Mouse (Mus musculus) kidney, adult 9 months (tissue): Measurements from ENCODE around the gene Syndig1.

Experiments
- DNase-seq: peaks from one replicate; pipeline ENCODE4 v3.0.0; 2022

Syndig1 gene

GRCm38 (mm10) chr2:149887634-149888033 is 58.6 kb downstream of the Syndig1 start:
- DNase-seq, result no peak

- no peak for DNase-seq
These were observed 62.6 kb downstream of the Syndig1 start for GRCm38 (mm10) chr2:149891647-149892046.

- no peak for DNase-seq
These were observed 67.3 kb downstream of the Syndig1 start for GRCm38 (mm10) chr2:149896337-149896736.

GRCm38 (mm10) chr2:149899615-149900014 is 70.6 kb downstream of the Syndig1 start:
- no peak for DNase-seq

- no peak for DNase-seq
These were observed 71.6 kb downstream of the Syndig1 start for GRCm38 (mm10) chr2:149900606-149901005.

GRCm38 (mm10) chr2:149904405-149904804 is 75.4 kb downstream of the Syndig1 start:
- DNase-seq, result no peak

GRCm38 (mm10) chr2:149906694-149907093 is 77.7 kb downstream of the Syndig1 start:
- DNase-seq, result no peak

- no peak for DNase-seq
These were observed 88.2 kb downstream of the Syndig1 start for GRCm38 (mm10) chr2:149917162-149917561.

GRCm38 (mm10) chr2:149923561-149923960 is 94.5 kb downstream of the Syndig1 start:
- no peak for DNase-seq

- no peak for DNase-seq
These were observed 96.9 kb downstream of the Syndig1 start for GRCm38 (mm10) chr2:149925911-149926310.

- DNase-seq, result no peak
These were observed 98.0 kb downstream of the Syndig1 start for GRCm38 (mm10) chr2:149927001-149927400.

- DNase-seq, result no peak
These were observed 98.5 kb downstream of the Syndig1 start for GRCm38 (mm10) chr2:149927481-149927880.

- DNase-seq, result no peak
These were observed 101.0 kb downstream of the Syndig1 start for GRCm38 (mm10) chr2:149929986-149930385.

- DNase-seq, result no peak
These were observed 102.1 kb downstream of the Syndig1 start for GRCm38 (mm10) chr2:149931111-149931510.

GRCm38 (mm10) chr2:149932095-149932494 is 103.1 kb downstream of the Syndig1 start:
- no peak for DNase-seq

- no peak for DNase-seq
These were observed 104.4 kb downstream of the Syndig1 start for GRCm38 (mm10) chr2:149933247-149933898.

GRCm38 (mm10) chr2:149934139-149934538 is 105.1 kb downstream of the Syndig1 start:
- DNase-seq, result no peak

GRCm38 (mm10) chr2:149938829-149939228 is 109.8 kb downstream of the Syndig1 start:
- peak; percentile 58 for DNase-seq

GRCm38 (mm10) chr2:149939586-149939985 is 110.6 kb downstream of the Syndig1 start:
- no peak for DNase-seq

GRCm38 (mm10) chr2:149950641-149951040 is 121.6 kb downstream of the Syndig1 start:
- no peak for DNase-seq

- no peak for DNase-seq
These were observed 142.0 kb downstream of the Syndig1 start for GRCm38 (mm10) chr2:149971014-149971413.

- no peak for DNase-seq
These were observed 144.6 kb downstream of the Syndig1 start for GRCm38 (mm10) chr2:149973583-149973982.

- DNase-seq, result no peak
These were observed 151.4 kb downstream of the Syndig1 start for GRCm38 (mm10) chr2:149980419-149980818.

- no peak for DNase-seq
These were observed 153.5 kb downstream of the Syndig1 start for GRCm38 (mm10) chr2:149982466-149982865.

GRCm38 (mm10) chr2:149983107-149983506 is 154.1 kb downstream of the Syndig1 start:
- DNase-seq, result no peak
